Mouse (Mus musculus) inflammation-experienced regulatory T-cells, adult 6 months (primary cell): Measurements from ENCODE around the gene Hist1h2ae. TPM values are rescaled to one million over a fixed set of nuclear protein-coding genes. Genes with fewer than 3 reads are reported as not detected.
"Not testable (repeated sequence)": the region's sequence is repeated elsewhere in the genome, so short reads cannot be mapped to it uniquely, and the experiment has no call there.

Experiments
- ATAC-seq: one replicate; pipeline ENCODE4 v1.8.0; 2017
- polyA plus RNA-seq, 3 experiments: library from polyadenylated mRNA; unstranded; fragments of 100-300 nt; shearing (Covaris generic); gene quantifications; one replicate each; pipeline ENCODE4 v1.2.1; 2017

Hist1h2ae gene
- polyA plus RNA-seq = 100 to 1,000 TPM in 1 of 3 experiments, 10 to 100 TPM in 1, 1 to 10 TPM in 1; 5.9 to 223 (median 14.6) TPM

GRCm38 (mm10) chr13:23571022-23571503 is at the start of gene Hist1h2ae, which contains the start of gene Hist1h2bg:
Gene Hist1h2ae, minus strand, starts transcription at chr13:23571220.
Gene Hist1h2bg, plus strand, starts transcription at chr13:23571396.
- peak; percentile 89 for ATAC-seq

- no peak for ATAC-seq
Measured at GRCm38 (mm10) chr13:23620056-23620732, 49.2 kb upstream of the Hist1h2ae start.

- no peak for ATAC-seq
Measured at GRCm38 (mm10) chr13:23611638-23612037, 40.6 kb upstream of the Hist1h2ae start.

GRCm38 (mm10) chr13:23610393-23610792 is 39.4 kb upstream of the Hist1h2ae start:
- ATAC-seq = no peak

GRCm38 (mm10) chr13:23609844-23610243 is 38.8 kb upstream of the Hist1h2ae start:
- no peak for ATAC-seq

- ATAC-seq = no peak
Measured at GRCm38 (mm10) chr13:23609209-23609608, 38.2 kb upstream of the Hist1h2ae start.

- no peak for ATAC-seq
Measured at GRCm38 (mm10) chr13:23605052-23605451, 34.0 kb upstream of the Hist1h2ae start.

GRCm38 (mm10) chr13:23604452-23604851 is 33.4 kb upstream of the Hist1h2ae start:
- ATAC-seq = no peak

GRCm38 (mm10) chr13:23603182-23603699 is 32.2 kb upstream of the Hist1h2ae start:
- ATAC-seq = no peak

GRCm38 (mm10) chr13:23597957-23598356 is 26.9 kb upstream of the Hist1h2ae start:
- peak; percentile 76 for ATAC-seq

- no peak for ATAC-seq
Measured at GRCm38 (mm10) chr13:23595622-23596372, 24.8 kb upstream of the Hist1h2ae start.

GRCm38 (mm10) chr13:23595185-23595584 is 24.2 kb upstream of the Hist1h2ae start:
- no peak for ATAC-seq

- peak; percentile 52 for ATAC-seq
Measured at GRCm38 (mm10) chr13:23593051-23593770, 22.2 kb upstream of the Hist1h2ae start.

- ATAC-seq = no peak
Measured at GRCm38 (mm10) chr13:23592614-23593013, 21.6 kb upstream of the Hist1h2ae start.

- ATAC-seq = not testable (repeated sequence)
Measured at GRCm38 (mm10) chr13:23591886-23592285, 20.9 kb upstream of the Hist1h2ae start.

GRCm38 (mm10) chr13:23591206-23591605 is 20.2 kb upstream of the Hist1h2ae start:
- ATAC-seq = no peak

- ATAC-seq = no peak
Measured at GRCm38 (mm10) chr13:23586940-23587225, 15.9 kb upstream of the Hist1h2ae start.

GRCm38 (mm10) chr13:23586099-23586939 is 15.3 kb upstream of the Hist1h2ae start:
- no peak for ATAC-seq

GRCm38 (mm10) chr13:23585442-23586098 is 14.6 kb upstream of the Hist1h2ae start:
- ATAC-seq = peak; percentile 81

GRCm38 (mm10) chr13:23585029-23585441 is 14.0 kb upstream of the Hist1h2ae start:
- ATAC-seq = peak; percentile 36

GRCm38 (mm10) chr13:23584331-23584730 is 13.3 kb upstream of the Hist1h2ae start:
- no peak for ATAC-seq
